Mouse (Mus musculus): Measurements from ENCODE around the gene Layn. TPM values are rescaled to one million over a fixed set of nuclear protein-coding genes. Genes with fewer than 3 reads are reported as not detected.

Layn gene
- total RNA-seq (2014; rRNA removed) (3.8 and 7.8 TPM in 2 replicates), polyA plus RNA-seq (2015; fragmentation: Nextera tagmentation; extraction: Ambion mirVana) (2.9 and 3.2 TPM in 2 replicates)

DNA sequence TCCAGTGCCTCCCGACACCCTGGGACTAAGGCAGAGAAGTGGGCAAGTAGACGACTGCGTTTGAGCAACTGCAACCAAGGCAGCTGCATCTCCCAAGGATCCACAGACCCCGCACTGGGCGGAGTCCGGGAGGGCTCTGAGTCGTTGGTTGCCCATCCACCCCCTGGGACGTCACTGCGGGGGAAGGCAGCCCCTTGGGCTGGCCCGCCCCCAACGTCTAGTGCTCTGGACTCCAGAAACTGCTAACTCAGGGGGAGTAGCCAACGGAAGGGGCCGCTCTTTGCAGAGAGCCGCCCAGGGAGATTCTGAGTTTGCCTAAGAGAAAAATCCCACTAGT is at the start of gene Layn:
Gene Layn (minus strand): TSS at position 116 of the 337 bp plus-strand sequence.
- H3K9me3 ChIP-seq (ENCODE audit: low read length): no peaks in the 10 kb centered on the region
- TF ChIP-seq CTCF (IDR thresholded peaks at IDR 0.05; ENCODE audit: low read depth): 0 out of 2 replicates have a peak, but pooled peaks have one; percentile 14
- peak within 1 kb of the TSS; percentile 34 for H3K4me3 ChIP-seq (ENCODE audit: low read depth, low read length)

GRCm38 (mm10) chr9:51114767-51115166 is 37.9 kb upstream of the Layn start:
- no peaks in the 10 kb centered on the region for H3K27me3 ChIP-seq (ENCODE audit: insufficient read depth, low read length)
- 85% methylated on average over 4 of the region's 4 CpGs for WGBS
- H3K4me1 ChIP-seq (ENCODE audit: insufficient read depth): no peaks in the 10 kb centered on the region
- no peaks in the 10 kb centered on the region for H3K36me3 ChIP-seq (ENCODE audit: insufficient read depth)
- no peak overlapping the region for H3K4me2 ChIP-seq (ENCODE audit: low read depth)
- H3K27ac ChIP-seq (ENCODE audit: low read depth, low read length): no peak overlapping the region
- TF ChIP-seq CTCF (IDR thresholded peaks at IDR 0.05; ENCODE audit: low read depth): no peak
- ATAC-seq: no peak
- H3K9ac ChIP-seq: no peak overlapping the region
- H3K9me3 ChIP-seq (ENCODE audit: low read length): no peaks in the 10 kb centered on the region
- DNase-seq: no peak
- no peak overlapping the region for H3K4me3 ChIP-seq (ENCODE audit: low read depth, low read length)

More for the DNA sequence above, at the start of gene Layn:
- Histone ChIP-seq H3K9ac (peak within 1 kb of the TSS; percentile 44), H3K4me1 (ENCODE audit: insufficient read depth) (peaks cover 11% of the 10 kb centered on the region; the same call in 1 of the 2 replicates), H3K27ac (ENCODE audit: low read depth, low read length) (no peak within 1 kb of the TSS), H3K4me2 (ENCODE audit: low read depth) (peak within 1 kb of the TSS; percentile 66), H3K36me3 (ENCODE audit: insufficient read depth) (no peaks in the 10 kb centered on the region), H3K27me3 (ENCODE audit: insufficient read depth, low read length) (no peaks in the 10 kb centered on the region)
- 2% methylated on average over 14 of the region's 14 CpGs for WGBS
- peak; percentile 77 for DNase-seq
- peak; percentile 95 for ATAC-seq

GRCm38 (mm10) chr9:51105751-51106150 is 28.9 kb upstream of the Layn start:
- H3K4me1 ChIP-seq (ENCODE audit: insufficient read depth): no peaks in the 10 kb centered on the region
- DNase-seq: no peak
- ATAC-seq: no peak
- H3K4me2 ChIP-seq (ENCODE audit: low read depth): no peak overlapping the region
- H3K27me3 ChIP-seq (ENCODE audit: insufficient read depth, low read length): 0 out of 2 replicates have a peak, but pooled peaks cover 2% of the 10 kb centered on the region
- no peak overlapping the region for H3K9ac ChIP-seq
- H3K36me3 ChIP-seq (ENCODE audit: insufficient read depth): no peaks in the 10 kb centered on the region
- H3K27ac ChIP-seq (ENCODE audit: low read depth, low read length): no peak overlapping the region
- no peaks in the 10 kb centered on the region for H3K9me3 ChIP-seq (ENCODE audit: low read length)
- 93% methylated on average over 2 of the region's 2 CpGs for WGBS
- TF ChIP-seq CTCF (IDR thresholded peaks at IDR 0.05; ENCODE audit: low read depth): no peak
- H3K4me3 ChIP-seq (ENCODE audit: low read depth, low read length): no peak overlapping the region

GRCm38 (mm10) chr9:51103808-51104514 is 27.1 kb upstream of the Layn start:
- peak; percentile 9 for DNase-seq
- 0 out of 2 replicates have a peak, but pooled peaks cover 2% of the 10 kb centered on the region for H3K27me3 ChIP-seq (ENCODE audit: insufficient read depth, low read length)
- H3K4me1 ChIP-seq (ENCODE audit: insufficient read depth): no peaks in the 10 kb centered on the region
- H3K36me3 ChIP-seq (ENCODE audit: insufficient read depth): no peaks in the 10 kb centered on the region
- H3K4me3 ChIP-seq (ENCODE audit: low read depth, low read length): peak overlapping the region; percentile 51
- no peak for TF ChIP-seq CTCF (IDR thresholded peaks at IDR 0.05; ENCODE audit: low read depth)
- H3K4me2 ChIP-seq (ENCODE audit: low read depth): peak overlapping the region; percentile 100
- H3K27ac ChIP-seq (ENCODE audit: low read depth, low read length): no peak overlapping the region
- WGBS: 14% methylated on average over 28 of the region's 30 CpGs
- ATAC-seq: peak; percentile 72
- H3K9ac ChIP-seq: peak overlapping the region; percentile 63
- no peaks in the 10 kb centered on the region for H3K9me3 ChIP-seq (ENCODE audit: low read length)

DNA sequence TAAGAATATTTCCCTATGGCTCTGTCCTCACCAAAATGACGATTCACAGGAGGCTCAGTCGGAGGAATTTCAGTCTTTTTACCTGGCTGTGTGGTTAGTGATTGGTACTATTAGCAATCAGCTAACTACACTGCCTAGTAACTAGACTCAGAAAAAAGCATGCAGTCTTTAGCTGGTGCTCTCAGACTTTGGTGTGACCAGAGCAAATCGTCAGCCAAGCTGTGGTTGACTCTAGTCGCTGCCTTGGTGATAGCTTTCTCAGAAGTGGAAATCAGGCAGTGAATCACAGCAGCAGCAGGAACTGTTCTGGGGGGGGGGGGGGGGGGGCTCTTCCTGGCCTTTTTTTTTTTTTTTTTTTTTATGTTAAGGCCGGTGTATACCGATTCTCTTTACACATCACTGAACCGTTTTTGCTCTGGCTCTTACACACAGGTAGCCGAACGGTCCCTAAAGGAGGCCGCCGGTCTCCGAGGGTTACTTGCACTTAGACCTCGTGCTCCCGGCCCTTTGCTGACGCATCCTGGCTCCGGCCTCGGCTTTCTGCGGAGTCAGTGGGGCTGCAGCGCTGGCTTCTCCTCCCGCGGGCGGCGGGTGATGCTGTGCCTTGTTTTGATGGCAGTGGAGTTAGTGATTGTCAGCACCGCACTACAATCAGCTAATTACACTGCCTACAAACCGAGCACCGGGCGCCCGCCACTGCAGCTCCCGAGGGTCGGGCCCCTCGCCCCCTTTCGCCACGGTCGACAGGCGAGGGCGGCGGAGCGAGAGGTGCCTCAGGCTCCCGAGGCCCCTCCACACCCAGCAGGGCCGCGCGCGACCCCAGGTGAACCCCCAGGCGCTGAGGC is 26.3 kb upstream of the Layn start:
- H3K9me3 ChIP-seq (ENCODE audit: low read length): no peaks in the 10 kb centered on the region
- no peaks in the 10 kb centered on the region for H3K4me1 ChIP-seq (ENCODE audit: insufficient read depth)
- 3% methylated on average over 43 of the region's 44 CpGs for WGBS
- DNase-seq (peak; percentile 56), ATAC-seq (peak; percentile 78)
- H3K4me2 ChIP-seq (ENCODE audit: low read depth): peak overlapping the region; percentile 100
- no peak overlapping the region for H3K27ac ChIP-seq (ENCODE audit: low read depth, low read length)
- H3K4me3 ChIP-seq (ENCODE audit: low read depth, low read length): peak overlapping the region; percentile 51
- no peak for TF ChIP-seq CTCF (IDR thresholded peaks at IDR 0.05; ENCODE audit: low read depth)
- H3K27me3 ChIP-seq (ENCODE audit: insufficient read depth, low read length): 0 out of 2 replicates have a peak, but pooled peaks cover 2% of the 10 kb centered on the region
- H3K36me3 ChIP-seq (ENCODE audit: insufficient read depth): no peaks in the 10 kb centered on the region
- H3K9ac ChIP-seq: peak overlapping the region; percentile 63

- TF ChIP-seq CTCF (IDR thresholded peaks at IDR 0.05; ENCODE audit: low read depth): peak; percentile 39
- DNase-seq (peak; percentile 67), ATAC-seq (peak; percentile 82)
- peak within 1 kb of the TSS; percentile 100 for H3K4me2 ChIP-seq (ENCODE audit: low read depth)
- no peak within 1 kb of the TSS for H3K27ac ChIP-seq (ENCODE audit: low read depth, low read length)
- no peak within 1 kb of the TSS for H3K9ac ChIP-seq
- no peaks in the 10 kb centered on the region for H3K36me3 ChIP-seq (ENCODE audit: insufficient read depth)
- WGBS: 10% methylated on average over 27 of the region's 27 CpGs
- H3K4me3 ChIP-seq (ENCODE audit: low read depth, low read length): 0 out of 2 replicates have a peak within 1 kb of the TSS, but pooled peaks have one; percentile 1
- H3K4me1 ChIP-seq (ENCODE audit: insufficient read depth): no peaks in the 10 kb centered on the region
- H3K27me3 ChIP-seq (ENCODE audit: insufficient read depth, low read length): 0 out of 2 replicates have a peak, but pooled peaks cover 2% of the 10 kb centered on the region
- H3K9me3 ChIP-seq (ENCODE audit: low read length): no peaks in the 10 kb centered on the region
Observed at GRCm38 (mm10) chr9:51101756-51102425, 25.0 kb upstream of the Layn start, which contains the start of gene 4833427G06Rik. 4833427G06Rik (minus strand) TSS chr9:51102078.

Measured in forebrain, postnatal 0 days (tissue).